Mouse (Mus musculus): ENCODE results near the gene Antxr2.
A peak's percentile ranks its signal among the peaks of the same experiment; 100 is the strongest.

Gene Antxr2

GRCm38 (mm10) chr5:97995881-97996280 lies 35.0 kb downstream of the Antxr2 start:
- no peak for DNase-seq (ENCODE audit: low read depth, low spot score)

DNA sequence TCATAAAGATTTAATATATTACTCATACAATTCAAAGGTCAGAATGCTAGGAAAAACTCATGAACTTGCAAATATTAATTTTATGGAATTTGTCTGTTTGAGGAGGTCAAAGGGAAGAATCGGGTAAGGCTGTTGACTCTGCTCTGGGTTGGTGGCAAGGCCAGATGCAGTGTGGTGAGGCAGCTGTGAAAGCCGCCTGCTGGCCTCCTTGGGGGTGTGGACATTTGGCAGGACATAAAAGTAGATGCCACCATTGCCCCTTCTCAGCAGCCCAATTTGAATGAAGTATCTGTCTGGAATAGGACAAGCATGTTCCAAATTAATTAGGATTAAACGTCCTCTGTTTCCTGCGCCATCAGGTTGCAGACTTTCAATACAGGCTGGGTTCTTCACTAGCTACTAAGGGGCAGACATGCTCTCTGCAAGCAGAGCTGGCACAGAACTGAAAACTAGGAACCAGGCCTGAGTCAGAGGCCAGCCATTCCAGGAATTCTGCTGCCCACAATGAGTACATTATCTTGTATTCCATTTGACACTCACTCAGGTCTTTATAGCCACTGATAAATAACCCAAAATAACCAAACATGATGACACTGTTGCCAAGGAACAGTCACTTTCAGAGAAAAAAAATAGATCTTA lies 44.1 kb downstream of the Antxr2 start:
- no peak for DNase-seq (ENCODE audit: low read depth, low spot score)

DNA sequence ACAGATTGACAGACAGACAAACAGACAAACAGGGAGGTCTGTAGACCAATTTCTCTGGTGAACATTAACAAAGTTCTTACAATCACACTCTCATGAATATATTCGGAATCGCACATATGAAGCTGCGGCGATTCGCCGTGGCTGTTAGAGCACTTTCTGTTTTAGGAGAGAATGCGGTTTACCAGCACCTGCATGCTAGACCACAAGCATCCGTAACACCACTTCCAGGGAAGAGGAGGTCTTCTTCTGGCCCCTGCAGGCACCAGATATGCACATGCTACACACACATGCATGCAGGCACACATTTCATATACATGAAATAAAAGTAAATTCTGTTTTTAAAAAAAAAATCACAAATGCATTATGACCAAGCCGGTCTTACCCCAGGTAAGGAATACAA lies 47.5 kb downstream of the Antxr2 start:
- no peak for DNase-seq (ENCODE audit: low read depth, low spot score)

GRCm38 (mm10) chr5:97980472-97980871 lies 50.4 kb downstream of the Antxr2 start:
- peak; percentile 25 for DNase-seq (ENCODE audit: low read depth, low spot score)

DNA sequence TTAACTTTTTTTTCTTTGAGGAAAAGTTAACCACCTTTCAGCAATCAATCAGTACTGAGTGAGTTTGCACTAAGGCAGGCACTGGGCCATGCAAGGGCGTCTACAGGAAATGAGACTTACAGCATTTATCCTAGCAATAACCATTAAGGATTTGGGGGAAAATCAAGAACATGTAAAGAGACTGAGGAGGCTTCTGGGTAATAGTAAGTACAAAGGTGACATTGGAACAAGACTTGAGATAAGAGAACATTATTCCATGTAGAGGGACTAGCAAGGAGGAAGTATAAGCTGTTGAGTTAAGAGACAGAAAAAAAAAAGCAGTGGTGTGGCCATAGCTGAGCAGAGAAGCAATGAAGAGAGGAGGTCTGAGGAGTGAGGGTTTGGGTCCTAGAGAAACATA lies 57.5 kb downstream of the Antxr2 start:
- DNase-seq (ENCODE audit: low read depth, low spot score) = no peak

- no peak for DNase-seq (ENCODE audit: low read depth, low spot score)
Observed at GRCm38 (mm10) chr5:97972029-97972428, 58.8 kb downstream of the Antxr2 start.

DNA sequence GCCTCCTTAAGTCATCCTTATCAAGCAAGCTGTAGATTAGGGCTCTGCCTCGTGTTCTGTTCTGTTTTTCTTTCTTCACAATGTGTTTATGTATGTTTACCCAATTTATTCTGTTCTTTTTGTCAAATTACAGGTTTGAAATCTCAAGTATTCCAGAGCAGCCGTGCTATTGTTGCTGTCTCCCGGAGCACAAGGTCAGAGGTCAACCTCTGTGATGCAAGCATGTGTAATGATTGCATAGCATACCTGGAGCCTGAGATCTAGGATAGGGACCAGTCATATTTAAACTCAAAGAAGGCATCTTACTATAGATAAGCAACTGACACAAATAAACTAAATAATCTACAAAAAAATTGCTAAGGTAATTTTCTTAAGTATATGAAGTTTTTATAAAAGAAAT lies 59.6 kb downstream of the Antxr2 start:
- no peak for DNase-seq (ENCODE audit: low read depth, low spot score)

DNA sequence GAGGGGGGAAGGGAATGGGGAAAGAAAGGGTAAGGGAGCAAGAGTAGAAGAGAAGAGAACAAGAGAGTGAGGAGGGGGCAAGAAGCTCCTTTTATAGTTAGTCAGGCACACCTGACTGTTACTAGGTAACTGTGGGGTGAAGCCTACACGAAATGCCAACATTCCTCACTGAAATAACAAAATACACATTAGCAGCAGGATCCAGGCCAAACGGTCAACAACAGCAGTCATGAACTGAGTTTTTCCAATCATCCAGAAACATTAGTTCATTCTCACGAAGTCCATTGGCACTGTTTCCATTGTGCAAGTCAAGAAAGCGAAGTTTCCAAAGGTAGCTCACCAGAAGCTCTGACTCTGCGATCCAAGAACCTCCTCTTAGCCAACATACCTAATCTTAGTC lies 63.8 kb downstream of the Antxr2 start:
- no peak for DNase-seq (ENCODE audit: low read depth, low spot score)

DNA sequence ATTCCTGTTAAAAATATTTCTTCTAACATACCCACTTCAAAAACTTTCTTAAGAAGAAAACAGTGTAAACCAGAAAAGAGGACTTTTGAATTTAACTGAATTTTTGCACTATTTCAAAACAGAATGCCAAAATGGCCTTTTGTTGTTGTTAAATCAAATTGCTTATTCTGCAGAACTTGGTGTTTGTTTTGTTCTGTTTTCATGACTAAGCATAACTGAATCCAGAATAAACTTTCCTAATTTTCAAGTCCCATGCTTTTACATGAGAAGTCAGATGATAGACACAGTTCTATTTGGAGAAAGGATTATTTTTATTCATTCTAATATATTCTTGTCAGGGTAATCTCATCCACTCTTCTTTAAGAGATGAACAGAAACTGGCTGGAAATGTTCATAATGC lies 64.7 kb downstream of the Antxr2 start:
- no peak for DNase-seq (ENCODE audit: low read depth, low spot score)

DNA sequence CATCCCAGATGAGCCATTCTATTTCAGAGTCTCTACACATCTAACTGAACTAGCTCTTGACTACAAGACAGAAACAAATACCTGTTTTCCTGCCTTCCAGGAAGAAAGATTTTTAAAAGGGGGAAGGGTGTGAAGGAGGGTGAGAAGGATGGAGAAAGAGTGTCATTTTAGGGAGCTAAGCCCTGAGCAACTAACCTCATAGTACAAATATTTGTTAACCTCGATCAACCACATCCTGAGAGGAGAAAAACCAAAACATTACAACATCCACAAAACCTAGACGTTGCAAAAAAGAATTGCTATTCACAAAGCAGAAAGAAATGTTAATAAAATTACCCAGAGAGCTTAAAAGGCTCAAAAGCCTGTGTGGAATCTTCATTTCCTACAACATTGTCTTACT lies 66.4 kb downstream of the Antxr2 start:
- DNase-seq (ENCODE audit: low read depth, low spot score) = no peak

DNA sequence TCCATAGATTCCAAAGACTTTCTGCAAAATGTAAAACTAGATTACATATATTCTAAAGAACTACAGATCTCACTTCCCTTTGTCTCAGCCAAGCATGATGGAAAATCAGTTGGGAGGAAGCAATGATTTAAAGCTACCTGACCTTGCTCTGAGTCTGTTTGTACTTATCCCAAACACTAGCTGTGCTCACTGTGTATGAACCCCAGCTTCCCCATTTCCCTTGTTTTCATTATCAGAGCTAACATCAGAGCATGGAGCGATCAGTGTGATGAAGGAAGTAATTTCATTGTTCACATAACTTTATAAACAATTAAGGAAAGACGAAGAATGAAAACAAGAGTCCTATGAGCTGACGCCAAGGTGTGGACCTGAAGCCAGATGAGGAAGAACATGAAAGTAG lies 68.3 kb downstream of the Antxr2 start:
- no peak for DNase-seq (ENCODE audit: low read depth, low spot score)

DNA sequence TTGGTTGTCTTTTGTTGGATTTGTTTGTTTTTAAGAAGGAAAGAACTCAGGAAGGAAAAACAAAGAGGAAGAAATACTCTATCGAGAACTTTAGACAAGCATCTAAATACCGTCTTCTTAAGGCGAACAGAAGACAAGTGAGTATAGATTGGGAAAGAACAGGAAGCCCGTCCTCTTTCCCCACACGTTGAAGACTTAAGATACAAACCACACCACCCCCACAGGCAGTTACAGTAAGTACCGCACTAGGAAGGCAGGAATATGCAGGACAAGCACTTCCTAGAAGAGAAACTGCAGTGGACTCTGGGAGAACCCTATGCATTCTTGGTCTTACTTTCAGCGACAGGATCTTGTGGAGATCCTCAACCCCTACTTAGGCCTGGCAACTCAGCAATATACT lies 69.1 kb downstream of the Antxr2 start:
- no peak for DNase-seq (ENCODE audit: low read depth, low spot score)

- no peak for DNase-seq (ENCODE audit: low read depth, low spot score)
Observed at GRCm38 (mm10) chr5:97959651-97960050, 71.2 kb downstream of the Antxr2 start.

- no peak for DNase-seq (ENCODE audit: low read depth, low spot score)
Observed at GRCm38 (mm10) chr5:97959010-97959409, 71.8 kb downstream of the Antxr2 start.

DNA sequence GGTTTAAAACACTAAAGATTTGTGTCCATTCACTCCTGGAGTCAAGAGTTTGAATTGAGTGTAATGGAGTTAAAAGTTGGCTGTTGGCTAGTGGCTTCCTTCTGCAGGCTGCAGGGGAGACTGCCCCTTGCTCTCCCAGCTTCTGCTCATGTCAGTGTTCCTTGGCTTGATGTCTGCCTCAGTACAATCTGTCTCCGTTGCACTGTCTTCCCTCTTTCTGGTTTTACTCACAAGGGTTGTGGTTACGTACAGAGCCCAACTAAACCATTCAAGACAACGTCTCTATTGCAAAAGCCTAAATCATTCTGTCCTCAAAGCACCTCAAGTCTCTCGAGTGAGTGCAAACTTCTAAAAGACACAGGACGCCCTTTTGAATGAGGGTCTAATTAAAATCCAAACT lies 73.3 kb downstream of the Antxr2 start:
- DNase-seq (ENCODE audit: low read depth, low spot score) = no peak

GRCm38 (mm10) chr5:97954193-97954772 lies 76.6 kb downstream of the Antxr2 start:
- no peak for DNase-seq (ENCODE audit: low read depth, low spot score)

GRCm38 (mm10) chr5:97953241-97953920 lies 77.5 kb downstream of the Antxr2 start:
- DNase-seq (ENCODE audit: low read depth, low spot score) = no peak

DNA sequence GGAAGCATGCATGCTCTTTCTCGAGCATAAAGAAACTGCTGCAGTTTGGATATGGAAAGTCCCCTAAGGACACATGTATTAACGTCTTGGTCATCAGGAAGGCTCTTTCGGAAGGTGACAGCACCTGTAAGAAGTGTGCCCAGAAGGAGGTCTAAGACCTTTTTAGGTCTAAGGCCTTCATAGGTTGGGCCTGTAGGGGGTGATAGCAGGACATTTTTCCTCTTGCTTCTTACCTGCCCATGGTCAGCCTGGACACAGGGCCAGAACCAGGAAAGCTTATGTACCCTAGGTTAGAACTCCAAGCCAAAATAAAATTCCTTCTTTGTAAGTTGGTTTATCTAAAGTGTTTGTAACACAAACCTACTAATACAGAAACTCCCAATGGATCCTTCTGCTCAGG lies 83.6 kb downstream of the Antxr2 start:
- no peak for DNase-seq (ENCODE audit: low read depth, low spot score)

DNA sequence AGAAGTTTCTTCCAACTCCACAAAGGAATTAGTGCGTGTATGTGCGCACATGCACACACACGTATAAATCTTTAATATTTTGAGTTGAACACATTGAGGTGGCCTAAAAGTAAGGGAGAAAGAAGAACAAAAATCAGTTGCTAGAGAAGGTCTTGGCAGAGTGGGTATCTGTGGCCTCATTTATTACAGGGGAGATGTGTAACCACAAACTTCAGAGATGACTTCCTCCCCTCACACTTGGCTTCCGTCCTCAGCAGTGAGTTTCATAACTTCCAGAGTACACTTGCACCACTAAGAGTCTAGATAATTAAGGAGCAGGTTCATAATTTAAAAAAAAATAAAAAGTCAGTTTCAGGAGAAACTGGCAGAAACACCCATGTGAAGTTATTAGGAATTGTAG lies 84.6 kb downstream of the Antxr2 start:
- DNase-seq (ENCODE audit: low read depth, low spot score) = no peak

GRCm38 (mm10) chr5:97935140-97936129 lies 95.4 kb downstream of the Antxr2 start:
- DNase-seq (ENCODE audit: low read depth, low spot score) = peak; percentile 48

DNA sequence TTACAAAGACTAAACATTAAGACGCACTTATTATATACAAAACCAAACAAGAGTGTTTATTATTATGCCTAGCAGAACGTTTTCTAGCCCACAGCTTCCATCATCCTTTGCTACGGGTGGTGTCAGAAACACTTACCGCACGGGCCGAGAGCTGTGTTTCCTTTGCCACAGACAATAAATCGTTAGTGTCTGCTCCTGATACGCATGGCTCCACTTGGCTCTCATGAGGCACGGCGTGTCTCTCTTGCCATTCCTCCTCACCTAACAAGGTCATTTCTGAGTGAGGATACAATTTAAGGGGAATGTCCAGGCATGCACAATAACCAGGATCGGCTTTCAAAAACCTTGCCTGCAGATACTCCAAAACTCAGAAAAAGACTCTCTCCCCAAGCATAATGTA lies 113.2 kb downstream of the Antxr2 start:
- DNase-seq (ENCODE audit: low read depth, low spot score) = peak; percentile 36

- no peak for DNase-seq (ENCODE audit: low read depth, low spot score)
Observed at GRCm38 (mm10) chr5:97914890-97915289, 116.0 kb downstream of the Antxr2 start.

Measured in mesoderm, embryonic 11.5 days (tissue).